Mouse (Mus musculus) T-helper 2 cell (primary cell): ENCODE data around the gene Rnf121.
"Not testable (repeated sequence)": the region's sequence is repeated elsewhere in the genome, so short reads cannot be mapped to it uniquely, and the experiment has no call there.

ENCODE experiments used
- in situ Hi-C: fragments of 300-600 bp; cut with MboI, MseI; formaldehyde crosslinking; loops from one replicate; pipeline ENCODE4 v1.15.1; 2025; ENCODE audit warnings: high pct_unique_total_duplicates

Gene Rnf121

DNA sequence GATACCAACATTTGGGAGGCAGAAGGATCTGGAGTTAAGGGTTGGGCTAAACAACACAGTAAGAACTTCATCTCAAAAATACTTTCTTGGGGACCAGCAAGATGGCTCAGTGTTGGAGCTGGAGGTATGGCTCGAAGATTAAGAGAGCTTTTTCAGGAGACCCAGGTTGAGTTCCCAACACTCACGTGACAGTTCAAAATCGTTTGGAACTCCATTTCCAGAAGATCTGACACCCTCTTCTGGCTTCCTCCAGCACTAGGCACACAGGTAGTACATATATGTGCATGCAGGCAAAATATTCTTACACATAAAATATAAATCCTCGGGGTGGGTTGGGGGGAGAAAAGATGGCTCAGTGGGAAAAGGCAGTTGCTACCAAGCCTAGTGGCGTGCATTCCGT lies 1.1 kb upstream of the Rnf121 start:
- in situ Hi-C loops: loop anchor here (10.0 kb wide), 1 partner anchor 132 kb away; the partner anchor contains the start of genes Lrrc51 and Numa1

DNA sequence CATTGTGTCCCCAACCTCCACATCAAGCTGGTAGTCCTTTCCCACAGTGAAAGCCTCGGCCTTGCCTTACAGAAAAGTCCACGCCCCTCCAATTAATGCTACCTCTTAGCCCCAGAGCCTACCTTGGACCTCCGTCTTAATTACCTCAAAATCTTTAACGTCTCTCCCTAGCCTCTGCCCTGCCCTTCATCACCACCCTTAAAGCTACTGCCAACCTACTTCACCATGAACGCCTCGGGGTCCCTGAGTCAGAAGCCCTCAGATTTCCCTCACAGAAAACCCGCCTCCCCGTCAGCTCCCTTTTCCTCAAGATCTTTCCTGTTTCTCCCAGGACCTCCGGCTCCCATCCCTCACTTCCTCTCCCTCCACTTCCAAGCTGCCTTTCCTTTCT lies 619 bp downstream of the Rnf121 start:
- in situ Hi-C loops: loop anchor here (10.0 kb wide), 1 partner anchor 130 kb away; the partner anchor contains the start of genes Lrrc51 and Numa1

DNA sequence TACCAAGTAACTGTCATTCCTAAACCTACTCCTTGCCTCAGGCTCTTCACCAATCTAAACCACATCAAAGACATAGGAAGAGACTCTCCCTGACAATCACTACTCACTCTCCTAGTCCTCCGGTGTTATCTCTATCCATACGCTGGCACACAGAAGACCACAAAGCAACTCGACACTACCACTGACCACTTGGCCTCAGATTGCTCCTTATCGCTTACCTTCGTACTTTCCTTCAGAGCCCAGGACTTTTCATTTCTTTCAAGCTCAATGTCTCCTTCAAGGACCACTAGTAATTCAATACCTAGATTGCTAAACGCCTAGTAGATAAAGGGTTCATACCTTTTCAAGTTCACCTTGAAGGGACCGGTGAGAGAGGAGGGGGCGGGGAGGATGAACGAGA lies 1.4 kb downstream of the Rnf121 start:
- in situ Hi-C loops: loop anchor here (10.0 kb wide), 1 partner anchor 129 kb away; the partner anchor contains the start of genes Lrrc51 and Numa1

DNA sequence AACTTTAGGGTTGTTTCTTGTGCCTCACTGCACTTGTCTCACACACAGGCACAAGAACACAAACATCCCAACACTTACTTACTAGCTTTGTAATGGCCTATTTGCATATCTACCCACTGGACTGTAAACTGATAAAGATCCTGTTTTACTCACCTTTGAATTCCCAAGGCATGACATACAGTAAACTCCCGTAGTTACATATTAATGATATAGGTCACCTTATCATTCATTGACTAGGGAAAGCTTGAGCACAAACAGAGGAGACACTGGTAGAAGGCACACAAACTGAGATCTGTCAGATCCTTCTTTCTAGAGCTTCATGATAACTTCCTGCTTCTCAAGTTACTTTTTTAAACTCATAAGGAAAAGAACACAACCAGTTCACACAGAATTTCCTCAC lies 3.1 kb downstream of the Rnf121 start:
- in situ Hi-C loops: loop anchor here (10.0 kb wide), 1 partner anchor 127 kb away; the partner anchor contains the start of genes Lrrc51 and Numa1

DNA sequence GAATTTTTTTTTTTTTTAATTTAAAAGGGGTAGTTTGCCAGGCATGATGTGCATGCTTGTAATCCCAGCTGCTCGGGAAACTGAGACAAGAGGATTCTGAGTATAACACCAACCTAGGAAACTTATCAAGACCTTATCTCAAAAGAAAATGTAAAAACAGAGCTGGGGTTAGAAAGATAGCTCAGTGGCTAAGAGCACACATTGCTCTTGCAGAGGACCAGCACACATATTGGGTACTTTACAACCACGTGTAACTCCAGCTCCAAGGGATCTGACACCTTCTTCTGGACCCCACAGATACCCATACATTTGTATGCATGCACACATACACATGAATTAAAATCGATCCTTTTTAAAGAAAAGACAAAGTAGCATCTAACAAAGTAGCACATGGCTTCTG lies 3.9 kb downstream of the Rnf121 start:
- in situ Hi-C loops: loop anchor here (10.0 kb wide), 1 partner anchor 127 kb away; the partner anchor contains the start of genes Lrrc51 and Numa1

DNA sequence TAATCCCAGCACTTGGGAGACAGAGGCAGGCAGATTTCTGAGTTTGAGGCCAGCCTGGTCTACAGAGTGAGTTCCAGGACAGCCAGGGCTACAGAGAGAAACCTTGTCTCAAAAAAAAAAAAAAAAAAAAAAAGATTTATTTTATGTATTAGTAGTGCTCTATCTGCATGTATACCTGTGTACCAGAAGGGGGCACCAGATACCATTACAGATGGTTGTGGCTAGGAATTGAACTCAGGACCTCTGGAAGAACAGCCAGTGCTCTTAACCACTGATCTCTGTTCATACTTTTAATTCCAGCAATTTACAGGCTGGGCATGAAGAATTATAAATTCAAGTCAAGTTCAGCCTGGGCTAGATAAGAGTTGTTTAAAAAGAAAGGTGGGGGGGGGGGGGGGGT lies 16.7 kb downstream of the Rnf121 start:
- in situ Hi-C loops: loop anchor here (5.0 kb wide), 1 partner anchor 34 kb away; the partner anchor contains the start of gene Trpc2

DNA sequence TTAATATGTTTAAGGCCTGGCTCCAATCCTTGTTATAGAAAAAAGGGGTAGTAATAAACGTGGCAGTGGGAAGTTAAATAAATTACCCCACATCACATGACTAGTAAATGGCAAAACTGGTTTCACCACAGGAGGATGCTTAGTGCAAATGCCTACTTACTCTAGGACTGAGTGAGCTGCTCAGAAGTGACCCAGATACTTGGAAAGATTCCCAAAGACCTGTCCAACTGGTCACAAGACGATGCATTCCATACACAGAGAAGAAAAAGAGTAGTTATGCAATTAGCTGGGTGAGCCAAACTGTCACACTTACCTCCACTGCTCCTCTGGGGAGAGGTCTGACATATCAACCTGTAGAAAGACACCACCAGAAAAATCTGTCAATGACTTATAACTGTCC lies 23.0 kb downstream of the Rnf121 start:
- in situ Hi-C loops: no loop called here

DNA sequence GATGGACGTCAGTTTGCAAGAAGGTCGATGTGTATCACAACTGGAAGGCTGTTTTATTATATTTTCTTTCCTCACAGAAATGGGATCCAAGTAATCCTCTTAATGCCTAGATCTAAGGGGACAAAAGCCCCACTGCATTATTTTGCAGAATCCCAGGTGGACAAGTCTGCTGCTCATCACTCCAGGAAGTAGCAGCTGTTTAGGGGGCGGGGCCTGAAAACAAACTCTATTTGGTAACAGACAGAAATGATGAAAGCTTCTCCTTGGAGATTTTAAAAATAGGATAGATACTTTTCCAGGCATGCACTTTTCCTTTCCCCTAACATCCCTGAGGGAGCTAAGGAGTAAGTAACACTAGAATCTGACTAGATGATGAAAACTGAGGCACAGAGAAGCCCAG lies 28.0 kb downstream of the Rnf121 start:
- in situ Hi-C loops: loop anchor here (5.0 kb wide), 1 partner anchor 75 kb away; no protein-coding TSS in a partner anchor

DNA sequence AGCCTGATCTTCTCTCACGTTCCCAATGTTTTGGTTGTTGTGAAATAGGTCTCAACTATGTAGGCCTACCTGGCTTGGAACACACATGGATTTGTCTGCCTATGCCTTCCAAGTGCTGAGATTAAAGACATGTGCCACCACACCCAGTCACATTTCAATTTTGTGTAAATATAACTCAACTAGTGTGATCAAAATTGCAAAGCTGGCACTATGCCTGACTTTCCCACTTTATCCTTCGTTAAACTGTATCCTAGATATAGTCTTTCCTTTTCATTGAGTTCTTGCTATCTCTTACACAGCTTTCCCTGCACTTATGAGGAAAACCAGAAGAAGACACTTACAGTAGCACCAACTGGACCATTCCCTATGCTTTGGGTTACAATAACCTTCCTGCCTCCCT lies 29.7 kb downstream of the Rnf121 start:
- in situ Hi-C loops: loop anchor here (5.0 kb wide), 1 partner anchor 77 kb away; no protein-coding TSS in a partner anchor

DNA sequence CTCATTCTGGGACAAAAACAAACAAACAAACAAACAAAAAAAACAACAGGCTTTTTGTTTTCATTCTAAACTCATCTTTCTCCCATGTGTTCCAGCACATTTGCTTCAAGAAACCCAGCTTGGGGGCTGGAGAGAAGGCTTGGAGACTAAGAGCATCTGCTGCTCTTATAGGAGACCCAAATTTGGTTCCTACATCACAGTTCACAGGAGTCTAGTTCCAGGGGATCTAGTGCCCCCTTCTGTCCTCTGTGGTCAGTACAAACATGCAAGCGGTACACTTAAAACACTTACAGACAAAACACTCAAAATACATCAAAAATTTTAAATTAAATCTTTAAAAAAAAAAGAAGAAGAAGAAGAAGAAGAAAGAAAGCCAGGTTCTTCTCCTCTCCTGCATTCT lies 30.4 kb downstream of the Rnf121 start:
- in situ Hi-C loops: loop anchor here (5.0 kb wide), 1 partner anchor 77 kb away; no protein-coding TSS in a partner anchor

DNA sequence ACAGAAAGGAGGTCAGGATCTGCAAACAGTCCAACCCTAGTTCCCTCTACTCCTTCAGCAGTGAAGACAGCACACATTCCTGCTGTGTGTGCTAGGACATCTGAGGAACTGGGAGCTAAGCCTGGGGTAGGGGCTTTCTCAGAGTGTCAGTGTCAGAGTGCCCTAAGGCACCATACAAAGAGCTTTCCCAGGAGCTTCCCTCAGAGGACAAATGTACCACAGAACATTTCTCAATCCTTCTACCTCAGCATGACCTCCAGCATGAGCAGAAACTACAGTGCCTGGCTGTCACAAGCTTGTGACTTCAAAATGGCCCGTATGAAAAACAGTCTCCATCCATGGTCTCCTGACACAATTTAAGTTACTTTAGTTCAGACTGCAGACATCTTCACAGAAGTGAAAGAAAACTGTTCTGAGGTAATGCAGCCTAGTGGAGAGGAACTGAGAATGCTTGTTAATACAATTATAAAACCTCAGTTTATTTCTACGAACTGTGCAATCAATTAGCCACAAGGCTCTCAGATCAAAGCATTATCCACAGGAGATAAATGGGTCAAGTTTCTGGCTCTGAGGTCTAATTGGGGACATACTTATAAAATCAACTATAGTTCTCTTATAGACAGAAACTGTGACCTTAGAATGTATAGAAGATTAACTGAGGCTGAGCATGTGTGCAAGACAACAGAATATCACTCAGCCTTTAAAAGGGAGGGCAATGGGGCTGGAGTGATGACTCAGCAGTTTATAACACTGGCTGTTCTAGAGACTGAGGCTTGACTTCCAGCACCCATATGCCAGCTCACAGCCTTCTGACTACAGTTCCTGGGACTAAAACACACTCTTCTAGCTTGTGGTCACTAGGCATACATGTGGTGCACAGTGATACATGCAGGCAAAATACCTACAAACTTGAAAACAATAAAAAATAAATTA lies 39.8 kb downstream of the Rnf121 start:
- in situ Hi-C loops: loop anchor here (5.0 kb wide), 1 partner anchor 43 kb away; no protein-coding TSS in a partner anchor

DNA sequence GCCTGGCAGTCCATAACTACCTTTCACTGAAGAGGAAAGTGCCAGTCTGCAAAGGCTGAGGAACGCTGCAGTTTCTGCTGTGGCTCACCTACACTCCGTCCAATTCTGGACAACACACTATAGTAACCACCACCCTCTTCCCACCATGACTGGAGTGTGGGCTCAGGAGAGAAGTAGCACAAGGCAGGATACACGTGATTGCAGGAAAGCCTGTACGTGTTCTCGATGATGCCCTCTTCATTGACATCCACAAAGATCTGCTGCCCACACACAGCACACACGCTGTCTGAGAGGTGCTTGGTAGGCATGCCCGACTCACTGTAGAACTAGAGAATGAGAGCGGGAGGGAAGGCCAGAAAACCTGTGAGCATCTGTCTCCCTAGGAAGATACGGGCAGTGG lies 41.4 kb downstream of the Rnf121 start:
- in situ Hi-C loops: no loop called here

DNA sequence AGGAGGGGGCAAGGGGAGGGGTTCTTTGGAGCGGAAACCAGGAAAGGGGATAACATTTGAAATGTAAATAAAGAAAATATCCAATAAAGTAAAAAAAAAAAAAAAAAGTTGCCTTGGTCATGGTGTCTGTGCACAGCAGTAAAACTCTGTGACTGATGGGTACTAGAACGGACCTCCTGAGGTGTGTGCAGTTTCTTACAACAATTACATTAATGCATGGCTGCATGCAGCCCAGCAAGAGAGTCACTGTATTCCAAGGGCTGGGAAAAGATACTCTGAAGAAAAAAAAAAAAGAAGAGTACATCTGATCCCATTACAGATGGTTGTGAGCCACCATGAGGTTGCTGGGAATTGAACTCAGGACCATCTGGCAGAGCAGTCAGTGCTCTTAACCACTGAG lies 44.3 kb downstream of the Rnf121 start:
- in situ Hi-C loops: not testable (repeated sequence)

DNA sequence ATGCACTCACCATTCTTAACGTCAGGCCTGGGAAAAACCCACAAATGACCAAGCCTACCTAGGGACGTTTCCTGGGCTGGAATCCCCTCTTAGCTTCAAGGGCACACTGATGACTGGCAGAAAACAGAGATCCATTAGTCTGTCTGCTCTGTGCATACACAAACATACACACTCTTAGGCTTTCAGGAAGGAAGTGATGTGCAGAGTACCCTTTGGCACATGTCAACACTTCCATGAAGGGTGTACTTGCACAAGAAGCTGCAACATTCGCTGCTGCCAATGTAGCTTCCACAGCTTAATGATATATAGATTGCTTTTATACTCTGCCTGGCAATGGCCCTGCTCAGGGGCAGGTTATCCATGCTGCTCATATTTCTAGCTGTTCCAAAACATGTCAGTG lies 45.9 kb downstream of the Rnf121 start:
- in situ Hi-C loops: no loop called here

DNA sequence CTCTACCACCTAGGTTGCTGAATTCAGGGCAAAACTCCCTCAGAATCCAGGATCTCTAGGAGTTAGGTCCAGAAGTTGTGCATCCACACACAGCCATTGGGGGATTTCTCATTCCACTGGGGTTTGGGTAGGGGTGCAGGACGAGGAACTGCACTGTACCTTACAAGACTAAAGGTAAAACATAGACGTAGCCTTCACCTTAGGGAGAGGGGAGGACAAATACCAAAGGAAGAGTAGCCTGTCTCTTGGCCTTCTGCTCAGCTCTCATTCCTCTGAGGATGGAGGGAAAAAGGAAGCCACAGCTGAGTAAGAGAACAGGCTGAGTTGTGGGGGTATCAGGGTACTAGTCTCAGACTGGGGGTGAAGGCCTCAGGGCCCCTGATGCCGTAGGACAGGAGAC lies 46.7 kb downstream of the Rnf121 start, which contains the start of gene Il18bp:
Gene Il18bp, minus strand, starts transcription at position 101 of the 400 bp plus-strand sequence.
- in situ Hi-C loops: no loop called here

DNA sequence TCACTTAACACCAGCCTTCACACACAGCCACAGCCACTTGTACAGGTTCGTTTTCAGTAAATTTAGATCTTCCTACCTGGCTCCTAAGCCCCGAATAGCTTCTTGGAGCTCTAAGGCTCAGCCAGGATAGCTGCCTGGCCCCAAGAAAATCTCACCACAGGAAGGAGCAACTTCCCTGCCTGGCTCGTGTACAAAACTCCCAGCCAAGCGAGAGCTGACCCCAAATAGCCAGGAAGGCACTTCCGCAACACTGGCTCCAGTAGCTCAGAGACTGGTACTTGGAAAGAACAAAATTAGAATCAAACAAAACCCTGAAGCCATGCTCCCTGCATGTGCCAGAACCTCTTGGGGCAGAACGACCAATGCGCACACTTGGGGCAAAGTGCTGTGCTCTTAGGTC lies 47.2 kb downstream of the Rnf121 start:
- in situ Hi-C loops: no loop called here

DNA sequence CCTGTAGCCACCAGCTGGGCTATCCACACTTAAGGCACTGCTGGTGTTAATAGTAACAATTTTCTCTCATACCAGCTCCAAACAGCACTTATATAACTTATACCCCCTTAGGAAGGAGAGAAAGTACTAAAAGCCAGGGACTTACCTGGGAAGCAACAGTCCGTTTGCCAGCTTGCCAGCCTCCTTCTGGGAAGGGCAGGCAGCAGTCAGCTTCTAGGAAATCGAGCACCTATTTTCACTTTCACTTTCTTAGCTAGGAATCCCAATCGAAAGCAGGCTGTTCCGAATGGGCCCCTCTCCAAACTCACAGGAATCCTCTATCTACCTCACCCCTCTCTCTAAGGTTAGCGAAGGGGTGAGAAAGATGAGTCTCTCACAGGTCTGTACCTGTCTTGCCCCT lies 47.8 kb downstream of the Rnf121 start:
- in situ Hi-C loops: no loop called here

DNA sequence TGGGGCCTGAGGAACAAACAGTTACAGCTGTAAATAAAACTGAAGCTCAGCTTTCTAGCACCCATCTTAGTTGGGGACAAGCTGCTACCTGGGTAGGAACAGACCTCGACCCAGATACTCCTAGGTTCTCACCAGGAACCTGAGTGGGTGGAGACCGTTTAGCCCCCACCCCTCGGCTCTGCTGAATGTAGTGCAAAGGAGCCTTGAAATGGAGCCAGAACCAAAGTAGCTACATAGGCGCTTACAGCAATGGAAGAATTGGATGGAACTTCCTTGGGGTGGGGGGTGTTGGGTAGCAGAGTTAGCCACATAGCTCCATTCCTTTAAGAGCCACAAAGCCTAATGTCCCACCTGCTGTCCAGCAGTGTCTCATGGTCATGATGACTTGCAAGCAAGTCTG lies 48.3 kb downstream of the Rnf121 start:
- in situ Hi-C loops: no loop called here

DNA sequence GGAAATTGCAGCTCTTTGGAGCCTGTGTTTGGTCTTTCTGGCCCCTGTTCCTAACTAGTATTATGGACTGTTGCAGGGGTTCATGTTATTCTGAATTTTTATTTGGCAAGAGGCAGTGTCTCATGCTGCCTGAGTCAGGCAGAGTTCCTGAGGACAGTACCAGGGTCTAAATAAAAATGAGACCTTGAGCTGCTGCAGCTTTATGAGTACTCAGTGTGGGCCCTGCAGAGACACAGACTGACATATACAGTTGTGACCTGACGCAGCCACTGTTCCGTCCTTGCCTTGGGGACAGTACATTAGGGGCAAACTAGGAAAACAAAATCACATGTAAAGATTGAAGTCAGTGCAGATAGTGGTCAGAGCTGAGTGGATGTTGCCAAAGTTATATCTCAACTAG lies 50.3 kb downstream of the Rnf121 start:
- in situ Hi-C loops: no loop called here

DNA sequence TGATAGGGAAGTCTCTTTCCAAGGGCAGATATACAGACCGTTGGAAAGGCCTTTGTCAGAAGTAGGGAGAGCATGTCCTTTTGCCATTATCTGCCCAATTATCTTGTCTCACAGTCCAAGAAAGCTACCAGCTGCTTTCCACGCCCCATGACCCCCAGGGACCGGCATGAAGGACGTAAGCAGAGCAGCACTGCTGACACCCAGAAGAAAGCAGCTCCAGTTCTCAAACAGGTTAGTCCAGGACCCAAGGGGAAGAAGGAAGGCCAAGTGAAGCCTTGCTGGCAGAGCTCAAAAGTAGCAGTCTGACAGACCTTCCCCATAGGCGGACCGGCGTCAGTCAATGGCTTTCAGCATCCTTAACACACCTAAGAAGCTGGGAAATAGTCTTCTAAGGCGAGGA lies 51.9 kb downstream of the Rnf121 start:
- in situ Hi-C loops: no loop called here

DNA sequence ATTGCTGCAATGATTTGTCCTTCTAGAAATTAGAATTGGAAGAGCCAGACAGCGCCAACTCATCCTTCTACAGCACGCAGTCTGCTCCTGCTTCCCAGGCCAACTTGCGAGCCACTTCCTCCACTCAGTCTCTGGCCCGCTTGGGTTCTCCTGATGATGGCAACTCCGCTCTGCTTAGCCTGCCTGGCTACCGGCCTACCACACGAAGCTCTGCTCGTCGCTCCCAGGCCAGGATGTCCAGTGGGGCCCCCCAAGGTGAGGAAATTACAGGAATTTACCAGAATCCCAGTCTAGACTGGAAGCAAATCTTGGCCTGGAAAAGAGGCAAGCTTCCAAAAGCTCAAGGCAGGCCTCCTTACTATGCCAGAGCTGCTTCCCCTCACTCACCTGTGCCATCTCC lies 53.4 kb downstream of the Rnf121 start:
- in situ Hi-C loops: no loop called here

DNA sequence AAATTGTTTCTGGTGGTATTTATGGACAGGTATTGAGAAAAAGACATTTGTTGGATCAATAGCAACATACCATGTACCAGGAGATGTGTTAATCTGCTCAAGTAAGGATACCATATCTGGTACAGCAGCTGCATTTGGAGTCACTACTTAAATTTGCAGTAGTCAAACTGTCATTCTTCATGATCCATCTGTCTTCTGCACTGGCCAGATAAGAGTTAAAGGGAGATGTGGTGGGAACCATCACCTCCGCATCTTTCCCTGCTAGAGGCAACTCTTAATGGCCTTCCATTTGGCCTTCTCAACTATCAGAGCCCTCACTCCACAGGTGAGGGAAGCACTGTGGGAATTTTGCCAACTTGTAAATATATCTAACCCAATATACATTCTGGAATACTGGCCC lies 58.7 kb downstream of the Rnf121 start:
- in situ Hi-C loops: no loop called here
